Mouse (Mus musculus) hindbrain, embryonic 16.5 days (tissue): ENCODE data around the gene Nrf1. TPM values are rescaled to one million over a fixed set of nuclear protein-coding genes. Genes with fewer than 3 reads are reported as not detected.

ENCODE experiments used
- ATAC-seq: fragments of 200-750 bp; cut with Nextera tagmentation; 2 replicates; pipeline ENCODE4 v1.8.0; 2017; ENCODE audit warnings: moderate TSS enrichment, moderate library complexity
- H3K27ac ChIP-seq: fragments of 300-500 bp; sonication (generic); 2 replicates; pipeline ENCODE4 v1.5.1; 2014; ENCODE audit warnings: low read depth, mild to moderate bottlenecking, control low read depth, low read length, moderate library complexity
- H3K27me3 ChIP-seq: fragments of 300-500 bp; sonication (generic); replicated peaks from 2 replicates; pipeline ENCODE4 v1.6.1; 2014; ENCODE audit warnings: low read length; ENCODE audit not compliant: control insufficient read depth, insufficient read depth
- H3K36me3 ChIP-seq: fragments of 300-500 bp; sonication (generic); 2 replicates; pipeline ENCODE4 v1.6.1; 2014; ENCODE audit warnings: mild to moderate bottlenecking, low read length, moderate library complexity, mixed read lengths; ENCODE audit not compliant: control insufficient read depth, insufficient read depth
- H3K4me1 ChIP-seq: fragments of 300-500 bp; sonication (generic); 2 replicates; pipeline ENCODE4 v1.6.1; 2014; ENCODE audit warnings: low read depth, low read length; ENCODE audit not compliant: control insufficient read depth, insufficient read depth
- H3K4me2 ChIP-seq: fragments of 300-500 bp; sonication (generic); 2 replicates; pipeline ENCODE4 v1.6.1; 2014; ENCODE audit warnings: mild to moderate bottlenecking, low read length, control low read depth, moderate library complexity
- H3K4me3 ChIP-seq: fragments of 300-500 bp; sonication (generic); 2 replicates; pipeline ENCODE4 v1.5.1; 2014; ENCODE audit warnings: mild to moderate bottlenecking, low read length, control low read depth, moderate library complexity
- H3K9ac ChIP-seq: fragments of 300-500 bp; sonication (generic); 2 replicates; pipeline ENCODE4 v1.6.1; 2014; ENCODE audit warnings: low read depth, mild to moderate bottlenecking, control low read depth, low read length, moderate library complexity
- H3K9me3 ChIP-seq: fragments of 300-500 bp; sonication (generic); 2 replicates; pipeline ENCODE4 v1.6.1; 2014; ENCODE audit warnings: mild to moderate bottlenecking, low read length, moderate library complexity; ENCODE audit not compliant: control insufficient read depth
- WGBS: fragments of 180-500 bp; shearing (Covaris S2); extraction: QIAGEN DNeasy Blood & Tissue Kit; methylation state at CpG from one replicate; pipeline ENCODE4 v1.1.7; 2014; 5-methylcytosine and 5-hydroxymethylcytosine counted together
- polyA plus RNA-seq: library from polyadenylated mRNA; unstranded; fragments of >200 nt; fragmentation: Nextera tagmentation; extraction: Ambion mirVana; gene quantifications from 2 replicates; pipeline ENCODE4 v1.2.1, GENCODE M21; 2015

Nrf1 gene
- polyA plus RNA-seq, 1 experiment from 2014 or later, result 28.4 TPM

- no peaks in the 10 kb centered on the region for H3K4me1 ChIP-seq
- no peak overlapping the region for H3K4me2 ChIP-seq
- H3K9me3 ChIP-seq, result no peaks in the 10 kb centered on the region
- WGBS, result 85% methylated on average over 7 of the region's 7 CpGs
- ATAC-seq, result no peak
- no peaks in the 10 kb centered on the region for H3K27me3 ChIP-seq
- H3K27ac ChIP-seq, result no peak overlapping the region
- no peak overlapping the region for H3K4me3 ChIP-seq
- H3K9ac ChIP-seq, result no peak overlapping the region
- no peaks in the 10 kb centered on the region for H3K36me3 ChIP-seq
These were observed 78.3 kb downstream of the Nrf1 start for GRCm38 (mm10) chr6:30126060-30126459.

GRCm38 (mm10) chr6:30126766-30127165 is 79.0 kb downstream of the Nrf1 start:
- H3K4me3 ChIP-seq, result no peak overlapping the region
- no peak overlapping the region for H3K9ac ChIP-seq
- no peaks in the 10 kb centered on the region for H3K36me3 ChIP-seq
- no peak for ATAC-seq
- H3K27ac ChIP-seq, result no peak overlapping the region
- no peaks in the 10 kb centered on the region for H3K4me1 ChIP-seq
- no peaks in the 10 kb centered on the region for H3K9me3 ChIP-seq
- no peak overlapping the region for H3K4me2 ChIP-seq
- WGBS, result 88% methylated on average over 8 of the region's 9 CpGs
- H3K27me3 ChIP-seq, result no peaks in the 10 kb centered on the region

- Histone ChIP-seq H3K4me1 (no peaks in the 10 kb centered on the region), H3K9ac (no peak overlapping the region), H3K4me3 (no peak overlapping the region), H3K27ac (no peak overlapping the region), H3K4me2 (no peak overlapping the region), H3K9me3 (no peaks in the 10 kb centered on the region), H3K27me3 (no peaks in the 10 kb centered on the region), H3K36me3 (0 out of 2 replicates have a peak, but pooled peaks cover 2% of the 10 kb centered on the region)
- WGBS, result 97% methylated on average over 3 of the region's 3 CpGs
- no peak for ATAC-seq
These were observed 84.6 kb downstream of the Nrf1 start for GRCm38 (mm10) chr6:30132399-30132798.

- Histone ChIP-seq H3K36me3 (0 out of 2 replicates have a peak, but pooled peaks cover 2% of the 10 kb centered on the region), H3K4me2 (no peak overlapping the region), H3K27ac (no peak overlapping the region), H3K4me1 (no peaks in the 10 kb centered on the region), H3K27me3 (no peaks in the 10 kb centered on the region), H3K9ac (no peak overlapping the region), H3K9me3 (no peaks in the 10 kb centered on the region), H3K4me3 (no peak overlapping the region)
- ATAC-seq, result no peak
- 51% methylated on average over 3 of the region's 3 CpGs for WGBS
These were observed 87.8 kb downstream of the Nrf1 start for GRCm38 (mm10) chr6:30135590-30135989.

GRCm38 (mm10) chr6:30137227-30137626 is 89.4 kb downstream of the Nrf1 start:
- H3K9ac ChIP-seq, result no peak overlapping the region

GRCm38 (mm10) chr6:30139329-30140045 is 91.7 kb downstream of the Nrf1 start:
- no peak for ATAC-seq
- Histone ChIP-seq H3K9me3 (no peaks in the 10 kb centered on the region), H3K27me3 (no peaks in the 10 kb centered on the region), H3K4me2 (no peak overlapping the region), H3K9ac (no peak overlapping the region), H3K4me1 (no peaks in the 10 kb centered on the region), H3K4me3 (no peak overlapping the region), H3K27ac (no peak overlapping the region), H3K36me3 (0 out of 2 replicates have a peak, but pooled peaks cover 2% of the 10 kb centered on the region)
- 90% methylated on average over 7 of the region's 7 CpGs for WGBS

More at GRCm38 (mm10) chr6:30137227-30137626, 89.4 kb downstream of the Nrf1 start:
- Histone ChIP-seq H3K4me3 (no peak overlapping the region), H3K27ac (no peak overlapping the region), H3K9me3 (no peaks in the 10 kb centered on the region), H3K27me3 (no peaks in the 10 kb centered on the region), H3K4me1 (no peaks in the 10 kb centered on the region), H3K4me2 (no peak overlapping the region), H3K36me3 (0 out of 2 replicates have a peak, but pooled peaks cover 2% of the 10 kb centered on the region)
- WGBS, result 57% methylated on average over 2 of the region's 2 CpGs
- no peak for ATAC-seq

- H3K27ac ChIP-seq, result no peak overlapping the region
- no peak overlapping the region for H3K4me2 ChIP-seq
- H3K4me3 ChIP-seq, result no peak overlapping the region
- H3K9me3 ChIP-seq, result no peaks in the 10 kb centered on the region
- no peak for ATAC-seq
- H3K27me3 ChIP-seq, result no peaks in the 10 kb centered on the region
- WGBS, result 94% methylated on average over 4 of the region's 4 CpGs
- H3K9ac ChIP-seq, result no peak overlapping the region
- no peaks in the 10 kb centered on the region for H3K36me3 ChIP-seq
- H3K4me1 ChIP-seq, result no peaks in the 10 kb centered on the region
These were observed 95.5 kb downstream of the Nrf1 start for GRCm38 (mm10) chr6:30143263-30143662.

- no peak overlapping the region for H3K9ac ChIP-seq
- H3K9me3 ChIP-seq, result no peaks in the 10 kb centered on the region
- no peak overlapping the region for H3K4me3 ChIP-seq
- no peaks in the 10 kb centered on the region for H3K36me3 ChIP-seq
- WGBS, result 64% methylated on average over 7 of the region's 7 CpGs
- no peaks in the 10 kb centered on the region for H3K4me1 ChIP-seq
- H3K4me2 ChIP-seq, result no peak overlapping the region
- no peak for ATAC-seq
- no peaks in the 10 kb centered on the region for H3K27me3 ChIP-seq
- H3K27ac ChIP-seq, result no peak overlapping the region
These were observed 99.3 kb downstream of the Nrf1 start for GRCm38 (mm10) chr6:30147058-30147457.

GRCm38 (mm10) chr6:30147753-30148152 is 100.0 kb downstream of the Nrf1 start:
- WGBS, result 88% methylated on average over 6 of the region's 6 CpGs
- H3K27me3 ChIP-seq, result no peaks in the 10 kb centered on the region
- no peak overlapping the region for H3K27ac ChIP-seq
- H3K9ac ChIP-seq, result no peak overlapping the region
- no peak overlapping the region for H3K4me2 ChIP-seq
- no peak for ATAC-seq
- H3K4me3 ChIP-seq, result no peak overlapping the region
- H3K9me3 ChIP-seq, result no peaks in the 10 kb centered on the region
- H3K36me3 ChIP-seq, result no peaks in the 10 kb centered on the region
- peaks cover 3% of the 10 kb centered on the region for H3K4me1 ChIP-seq
